Mouse (Mus musculus) embryonic facial prominence, embryonic 11.5 days (tissue): ENCODE results near the gene Irs1. TPM values are rescaled to one million over a fixed set of nuclear protein-coding genes. Genes with fewer than 3 reads are reported as not detected.

Experiments used
- polyA plus RNA-seq: library from polyadenylated mRNA; unstranded; fragments of >200 nt; fragmentation: Nextera tagmentation; extraction: Ambion mirVana; gene quantifications from 2 replicates; pipeline ENCODE4 v1.2.1, GENCODE M21; 2014

Irs1 gene
- polyA plus RNA-seq, 1 experiment from 2014 or later, result 8.3 TPM

Other genes with a start within 250 kb of the Irs1 start
- 31.9 and 35.9 TPM in 2 replicates for gene Gm9747, start 58.3 kb downstream of the Irs1 start, polyA plus RNA-seq
- gene Rhbdd1, start 25.0 kb upstream of the Irs1 start, polyA plus RNA-seq, result 6.7 and 6.9 TPM in 2 replicates